Mouse (Mus musculus): ENCODE measurements around the gene Ppara. TPM values are rescaled to one million over a fixed set of nuclear protein-coding genes. Genes with fewer than 3 reads are reported as not detected.

Ppara gene
- polyA plus RNA-seq, 1 experiment from 2014 or later: 2.9 TPM

DNA sequence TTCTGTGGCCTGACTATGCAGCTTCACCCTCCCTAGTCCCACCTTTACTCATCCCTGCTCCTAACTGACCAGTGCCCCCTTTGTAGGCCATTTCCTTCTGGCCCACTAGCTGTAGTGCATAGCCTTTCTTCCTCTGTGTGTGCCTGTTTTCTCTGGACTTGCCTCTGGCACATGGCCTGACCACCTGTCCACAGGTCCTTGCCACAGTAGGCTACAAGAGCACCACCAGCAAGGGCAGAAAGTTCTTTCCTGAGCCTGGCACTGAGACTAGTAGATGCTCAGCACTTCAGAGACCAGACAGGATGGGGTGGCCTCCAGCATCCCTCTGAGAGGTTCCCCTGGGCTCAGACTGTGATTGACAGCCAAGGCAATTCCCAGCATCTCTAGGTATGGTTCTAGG is 110.3 kb downstream of the Ppara start:
- no peak for ATAC-seq
- H3K27ac ChIP-seq (ENCODE audit: low read depth, low read length): no peak overlapping the region
- no peaks in the 10 kb centered on the region for H3K27me3 ChIP-seq (replicated peaks; ENCODE audit: control insufficient read depth, insufficient read depth, low read length)
- H3K4me3 ChIP-seq (ENCODE audit: low read length): no peak overlapping the region
- H3K4me1 ChIP-seq (ENCODE audit: control insufficient read depth, insufficient read depth, low read depth, low read length): no peaks in the 10 kb centered on the region
- no peaks in the 10 kb centered on the region for H3K9me3 ChIP-seq (ENCODE audit: control insufficient read depth, low read length)
- no peaks in the 10 kb centered on the region for H3K36me3 ChIP-seq (ENCODE audit: control insufficient read depth, insufficient read depth, low read length)
- no peak overlapping the region for H3K9ac ChIP-seq (ENCODE audit: low read depth, low read length)
- H3K4me2 ChIP-seq (ENCODE audit: low read length): no peak overlapping the region

DNA sequence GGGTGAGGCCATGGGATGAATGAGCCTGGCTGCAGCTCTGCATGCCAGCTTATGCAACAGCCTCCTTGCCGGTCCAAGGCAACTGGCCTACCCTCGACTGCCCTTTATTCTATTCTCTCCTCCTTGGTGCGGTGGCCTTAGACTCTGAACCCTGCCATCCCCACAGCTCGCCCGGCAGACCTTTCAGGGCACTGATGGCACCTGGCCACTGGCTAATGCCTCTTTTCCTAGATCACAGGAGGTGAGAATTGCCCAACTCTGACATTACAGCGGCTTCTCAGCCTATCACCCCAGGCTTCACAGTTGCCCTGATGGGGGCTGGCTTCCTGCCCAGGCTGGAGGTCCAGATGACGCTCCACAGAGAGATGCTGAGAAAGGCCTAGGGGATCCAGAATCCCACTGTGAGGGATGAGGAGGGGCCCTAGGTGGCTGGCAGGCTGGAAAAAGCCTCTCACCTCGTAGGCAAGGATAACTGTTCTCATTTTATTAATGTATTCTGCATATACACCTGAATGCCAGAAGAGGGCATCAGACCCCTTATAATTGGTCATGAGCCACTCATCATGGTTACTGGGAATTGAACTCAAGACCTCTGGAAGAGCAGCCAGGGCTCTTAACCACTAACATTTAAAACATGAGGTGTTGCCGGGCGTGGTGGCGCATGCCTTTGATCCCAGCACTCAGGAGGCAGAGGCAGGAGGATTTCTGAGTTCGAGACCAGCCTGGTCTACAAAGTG is 117.0 kb downstream of the Ppara start:
- no peak overlapping the region for H3K4me2 ChIP-seq (ENCODE audit: low read length)
- H3K36me3 ChIP-seq (ENCODE audit: control insufficient read depth, insufficient read depth, low read length): no peaks in the 10 kb centered on the region
- no peaks in the 10 kb centered on the region for H3K27me3 ChIP-seq (replicated peaks; ENCODE audit: control insufficient read depth, insufficient read depth, low read length)
- no peak for ATAC-seq
- no peak overlapping the region for H3K9ac ChIP-seq (ENCODE audit: low read depth, low read length)
- no peak overlapping the region for H3K4me3 ChIP-seq (ENCODE audit: low read length)
- H3K4me1 ChIP-seq (ENCODE audit: control insufficient read depth, insufficient read depth, low read depth, low read length): no peaks in the 10 kb centered on the region
- no peaks in the 10 kb centered on the region for H3K9me3 ChIP-seq (ENCODE audit: control insufficient read depth, low read length)
- 69% methylated on average over 12 of the region's 12 CpGs for WGBS
- no peak overlapping the region for H3K27ac ChIP-seq (ENCODE audit: low read depth, low read length)

MicroRNAs within 50 kb of the gene (microRNA counts, 519-probe panel; counts per million panel counts)
- microRNA mmu-let-7b (4,017 counts per million, percentile 97 among the panel's probes with 10 or more counts), microRNA mmu-let-7c (4,378 counts per million, percentile 99 among the panel's probes with 10 or more counts)

Small RNA genes lying within 50 kb of the gene (microRNA-seq; reads per million reads assigned to microRNA genes)
- gene Mirlet7b: 8,382 reads per million, percentile 95 among the genes with 10 or more reads in this experiment
- gene Mirlet7c-2: 720 reads per million, percentile 73 among the genes with 10 or more reads in this experiment

Other genes starting within 250 kb of the Ppara start
- gene 7530416G11Rik, start 231.8 kb upstream of the Ppara start, polyA plus RNA-seq (2015; fragmentation: Nextera tagmentation; extraction: Ambion mirVana): not detected in 2 replicates
- gene Wnt7b, start 152.5 kb upstream of the Ppara start, polyA plus RNA-seq (2015; fragmentation: Nextera tagmentation; extraction: Ambion mirVana): 26.4 and 35.4 TPM in 2 replicates
- 21.9 and 24.9 TPM in 2 replicates for gene Cdpf1, start 76.7 kb downstream of the Ppara start, polyA plus RNA-seq (2015; fragmentation: Nextera tagmentation; extraction: Ambion mirVana)
- gene Pkdrej, start 86.8 kb downstream of the Ppara start, polyA plus RNA-seq (2015; fragmentation: Nextera tagmentation; extraction: Ambion mirVana): 0.05 and 0.08 TPM in 2 replicates
- gene Ttc38, start 97.3 kb downstream of the Ppara start, polyA plus RNA-seq (2015; fragmentation: Nextera tagmentation; extraction: Ambion mirVana): 3.2 and 4.2 TPM in 2 replicates
- gene Gtse1, start 124.8 kb downstream of the Ppara start, polyA plus RNA-seq (2015; fragmentation: Nextera tagmentation; extraction: Ambion mirVana): 6.2 and 8.3 TPM in 2 replicates
- 47.6 and 50.3 TPM in 2 replicates for gene Trmu, start 144.3 kb downstream of the Ppara start, polyA plus RNA-seq (2015; fragmentation: Nextera tagmentation; extraction: Ambion mirVana)